Mouse (Mus musculus) liver, embryonic 14 days (tissue): ENCODE data around the gene Olfr1496. TPM values are rescaled to one million over a fixed set of nuclear protein-coding genes. Genes with fewer than 3 reads are reported as not detected.

Experiments used
- polyA plus RNA-seq: library from polyadenylated mRNA; depleted of rRNA; stranded (reverse); fragments of >200 nt; gene quantifications from 2 replicates; pipeline ENCODE4 v1.2.3, GENCODE M21; 2012; rRNA removed

The Olfr1496 gene
- polyA plus RNA-seq = not detected in 2 replicates

GRCm38 (mm10) chr19:13777578-13777977 lies at the start of gene Olfr1496:
Gene Olfr1496 (plus strand): TSS chr19:13777878.

GRCm38 (mm10) chr19:13739428-13739827 lies 38.2 kb upstream of the Olfr1496 start, which contains the start of gene Olfr1494:
Gene Olfr1494 (plus strand): TSS chr19:13739728.

GRCm38 (mm10) chr19:13764306-13764705 lies 13.4 kb upstream of the Olfr1496 start, which contains the start of gene Olfr1495:
Gene Olfr1495 (plus strand): TSS chr19:13764606.

GRCm38 (mm10) chr19:13798102-13798501 lies 20.4 kb downstream of the Olfr1496 start, which contains the start of gene Olfr1497:
Gene Olfr1497 (minus strand): TSS chr19:13798202.

GRCm38 (mm10) chr19:13819347-13819746 lies 41.7 kb downstream of the Olfr1496 start, which contains the start of gene Olfr1499:
Gene Olfr1499 (minus strand): TSS chr19:13819447.

GRCm38 (mm10) chr19:13830388-13830787 lies 52.7 kb downstream of the Olfr1496 start, which contains the start of gene Olfr1500:
Gene Olfr1500 (minus strand): TSS chr19:13830488.

Other genes with a start within 250 kb of the Olfr1496 start
- gene Olfr1480, start 250.0 kb upstream of the Olfr1496 start, polyA plus RNA-seq = not detected in 2 replicates
- gene Olfr1484, start 194.4 kb upstream of the Olfr1496 start, polyA plus RNA-seq = not detected in 2 replicates
- gene Olfr1487, start 160.5 kb upstream of the Olfr1496 start, polyA plus RNA-seq = not detected in 2 replicates
- not detected in 2 replicates for gene Olfr1489, start 146.3 kb upstream of the Olfr1496 start, polyA plus RNA-seq
- not detected in 2 replicates for gene Olfr1490, start 126.8 kb upstream of the Olfr1496 start, polyA plus RNA-seq
- gene Olfr1491, start 80.6 kb upstream of the Olfr1496 start, polyA plus RNA-seq = not detected in 2 replicates
- not detected in 2 replicates for gene Olfr1493-ps1, start 54.6 kb upstream of the Olfr1496 start, polyA plus RNA-seq
- not detected in 2 replicates for gene Olfr1494, start 38.1 kb upstream of the Olfr1496 start, polyA plus RNA-seq
- gene Olfr1495, start 13.3 kb upstream of the Olfr1496 start, polyA plus RNA-seq = not detected in 2 replicates
- gene Olfr1497, start 20.3 kb downstream of the Olfr1496 start, polyA plus RNA-seq = not detected in 2 replicates
- not detected in 2 replicates for gene Olfr1499, start 41.6 kb downstream of the Olfr1496 start, polyA plus RNA-seq
- not detected in 2 replicates for gene Olfr1500, start 52.6 kb downstream of the Olfr1496 start, polyA plus RNA-seq
- not detected in 2 replicates for gene Olfr1501, start 72.8 kb downstream of the Olfr1496 start, polyA plus RNA-seq
- not detected in 2 replicates for gene Olfr1502, start 83.9 kb downstream of the Olfr1496 start, polyA plus RNA-seq
- not detected in 2 replicates for gene Olfr1504, start 120.0 kb downstream of the Olfr1496 start, polyA plus RNA-seq
- not detected in 2 replicates for gene Olfr1505, start 135.7 kb downstream of the Olfr1496 start, polyA plus RNA-seq